ENCODE assay signal across 26 mouse cellular contexts in genomic region chr12:102935892-102936291, GRCm38 (mm10). TPM values are rescaled to one million over a fixed set of nuclear protein-coding genes. Genes with fewer than 3 reads are reported as not detected.
"Had no signal": no experiment of that assay in that cellular context is flagged by ENCODE, and none has a peak within 500 bp of the region (broad histone marks: within the 10 kb centered on the region; RNA-seq: fewer than 3 reads in every experiment).

No protein-coding gene starts in this region.

- H3K4me1 ChIP-seq: kidney, embryonic 15.5 days; limb, embryonic 12.5 days; limb, embryonic 15.5 days; lung, embryonic 15.5 days; megakaryocyte, embryonic 14.5 days; midbrain, embryonic 13.5 days; stomach, embryonic 15.5 days had no signal

- H3K9me3 ChIP-seq: kidney, embryonic 15.5 days; limb, embryonic 15.5 days; lung, embryonic 15.5 days; midbrain, embryonic 13.5 days; stomach, embryonic 15.5 days had no signal

- H3K36me3 ChIP-seq: kidney, embryonic 15.5 days; limb, embryonic 12.5 days; limb, embryonic 15.5 days; lung, embryonic 15.5 days; midbrain, embryonic 10.5 days; midbrain, embryonic 13.5 days; stomach, embryonic 15.5 days had no signal

- ATAC-seq: midbrain, embryonic 13.5 days; midbrain, embryonic 16.5 days had no signal

- H3K4me2 ChIP-seq: kidney, embryonic 15.5 days; limb, embryonic 12.5 days; limb, embryonic 15.5 days; lung, embryonic 15.5 days; midbrain, embryonic 13.5 days; stomach, embryonic 15.5 days had no signal

- H3K27ac ChIP-seq: kidney, embryonic 15.5 days; limb, embryonic 12.5 days; limb, embryonic 15.5 days; liver, embryonic 14.5 days; lung, embryonic 15.5 days; midbrain, embryonic 10.5 days; midbrain, embryonic 13.5 days; stomach, embryonic 15.5 days had no signal

- H3K27me3 ChIP-seq: kidney, embryonic 15.5 days; limb, embryonic 12.5 days; limb, embryonic 15.5 days; lung, embryonic 15.5 days; megakaryocyte, embryonic 14.5 days; midbrain, embryonic 13.5 days; stomach, embryonic 15.5 days had no signal

- DNase-seq: kidney, adult 2 months; kidney, postnatal 10 days; kidney, postnatal 36 days; left cerebral cortex, postnatal 4 days; lung, adult 18-20 months; lung, postnatal 10 days; lung, postnatal 36 days; right cerebral cortex, postnatal 25 days; spleen, adult 18-20 months; thymus, postnatal 25 days had no signal

- H3K4me3 ChIP-seq: kidney, embryonic 15.5 days; limb, embryonic 12.5 days; limb, embryonic 15.5 days; lung, embryonic 15.5 days; megakaryocyte, embryonic 14.5 days; midbrain, embryonic 10.5 days; midbrain, embryonic 13.5 days; stomach, embryonic 15.5 days had no signal

- H3K9ac ChIP-seq: kidney, embryonic 15.5 days; limb, embryonic 12.5 days; limb, embryonic 15.5 days; liver, embryonic 14.5 days; lung, embryonic 15.5 days; midbrain, embryonic 13.5 days; stomach, embryonic 15.5 days had no signal

RNA-seq across cellular contexts. Expression of gene Cox8c, which starts 36.8 kb away (rescaled TPM):
- total RNA-seq: layer of hippocampus, postnatal 14 days; left cerebral cortex, adult 8-10 months; left cerebral cortex, postnatal 14 days; left cerebral cortex, postnatal 4 days had no signal
- polyA plus RNA-seq: kidney, adult 2 months; kidney, embryonic 15.5 days; limb, embryonic 12.5 days; limb, embryonic 15.5 days; liver, embryonic 14.5 days; lung, embryonic 15.5 days; midbrain, embryonic 10.5 days; midbrain, embryonic 13.5 days; midbrain, embryonic 16.5 days; neural tube, embryonic 11.5 days; neural tube, embryonic 14.5 days; stomach, embryonic 15.5 days; thymus, postnatal 0 days had no signal
